Mouse (Mus musculus) thymus, postnatal 25 days (tissue): ENCODE results near the gene Olfr1472.
"Not testable (repeated sequence)": the region's sequence is repeated elsewhere in the genome, so short reads cannot be mapped to it uniquely, and the experiment has no call there.

Experiments used
- DNase-seq: peaks from one replicate; pipeline ENCODE4 v3.0.0; 2022

The Olfr1472 gene

DNA sequence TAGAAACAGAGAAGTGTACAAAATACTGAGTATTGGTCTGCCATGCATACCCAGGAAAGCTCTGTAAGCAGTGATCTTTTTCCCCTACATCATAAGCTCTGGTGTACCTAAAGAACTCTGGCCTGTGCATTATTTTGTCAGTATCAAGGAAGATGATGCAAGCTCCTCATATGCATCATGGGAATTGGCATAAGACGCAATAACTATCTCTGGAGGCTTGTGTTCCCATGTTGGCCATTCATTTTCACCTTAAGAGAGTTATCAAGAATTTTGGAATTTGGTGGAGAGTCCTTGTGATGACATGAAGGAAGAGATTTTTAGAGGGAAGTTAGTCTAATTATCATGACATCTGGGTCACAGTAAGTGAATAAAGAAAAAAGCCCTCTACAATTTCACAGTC lies at the start of gene Olfr1472:
Gene Olfr1472 (minus strand): TSS at position 101 of the 400 bp plus-strand sequence.
- DNase-seq = no peak

- DNase-seq = no peak
Measured at GRCm38 (mm10) chr19:13500246-13500645, 44.4 kb upstream of the Olfr1472 start, which contains the start of gene Olfr1477. Olfr1477 (plus strand) TSS chr19:13500546.

DNA sequence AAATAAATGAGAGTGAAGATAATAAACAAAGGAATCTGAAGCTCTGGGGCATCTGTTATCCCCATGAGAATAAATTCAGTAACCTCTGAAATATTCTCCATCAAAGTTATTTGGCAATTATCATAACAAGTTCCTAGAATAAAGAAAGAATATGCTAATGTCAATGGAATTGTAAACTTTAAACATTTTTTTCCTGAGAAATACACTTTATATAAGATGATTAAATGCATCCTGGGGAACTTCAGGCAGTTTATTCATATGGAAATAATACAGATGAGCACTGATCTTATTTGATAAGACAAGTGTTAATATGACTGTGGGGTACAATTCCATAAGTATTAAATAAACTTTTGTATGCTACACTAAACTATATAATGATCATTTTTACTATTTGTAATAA lies 24.2 kb upstream of the Olfr1472 start, which contains the start of gene Olfr1475:
Gene Olfr1475 (minus strand): TSS at position 101 of the 400 bp plus-strand sequence.
- DNase-seq = no peak

DNA sequence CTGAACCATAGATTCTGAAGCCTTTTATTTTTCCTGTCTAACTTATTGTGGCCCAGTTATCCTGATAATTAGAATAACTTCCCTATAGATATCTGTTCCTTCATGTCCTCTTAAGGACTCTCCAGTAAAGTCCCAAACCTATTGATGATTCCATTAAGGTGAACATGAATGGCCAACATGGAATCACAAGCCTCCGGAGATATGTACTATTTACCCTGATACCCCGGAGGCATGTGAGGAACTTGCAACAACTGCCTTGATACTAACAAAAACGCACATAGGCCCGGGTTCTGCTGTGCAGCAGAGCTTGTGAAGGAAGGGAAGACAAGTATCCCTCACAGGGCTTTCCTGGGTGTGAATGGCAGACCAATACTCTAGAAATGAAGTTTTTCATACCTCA lies 13.4 kb upstream of the Olfr1472 start, which contains the start of gene Olfr1474:
Gene Olfr1474 (plus strand): TSS at position 301 of the 400 bp plus-strand sequence.
- not testable (repeated sequence) for DNase-seq

- DNase-seq = not testable (repeated sequence)
Measured at GRCm38 (mm10) chr19:13443109-13443508, 12.8 kb downstream of the Olfr1472 start, which contains the start of gene Olfr1471. Olfr1471 (plus strand) TSS chr19:13443409.

DNA sequence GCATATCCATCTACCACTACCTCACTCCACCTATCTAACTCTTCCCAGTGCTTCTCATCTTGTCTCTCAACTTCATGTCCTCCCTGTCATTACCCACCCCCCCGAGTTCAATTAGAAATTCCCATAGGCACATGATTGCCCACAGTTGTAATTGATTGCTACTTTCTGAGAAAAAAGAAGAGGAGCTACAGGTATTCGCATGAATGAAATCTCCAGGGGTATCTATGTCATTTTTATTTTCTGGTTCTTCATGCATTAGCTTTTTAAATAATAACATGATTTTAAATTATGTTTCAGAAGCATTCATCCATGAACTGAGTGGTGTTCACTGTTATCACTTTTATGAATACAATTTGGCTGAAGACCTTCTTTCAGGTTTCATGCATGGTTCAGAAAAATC lies 48.3 kb downstream of the Olfr1472 start, which contains the start of gene Olfr1469:
Gene Olfr1469 (plus strand): TSS at position 301 of the 400 bp plus-strand sequence.
- DNase-seq = no peak
